ENCODE assay signal across 8 mouse cellular contexts in genomic region chr1:134704396-134705306, GRCm38 (mm10). TPM values are rescaled to one million over a fixed set of nuclear protein-coding genes. Genes with fewer than 3 reads are reported as not detected.
A peak's percentile ranks its signal among the peaks of the same experiment; 100 is the strongest.
DNase-seq lines count a peak whose midpoint lies in the region; ATAC-seq lines count a peak whose summit lies in the region.

No protein-coding gene starts in this region.

- intact Hi-C loops in left cerebral cortex, postnatal 14 days (cut with DNase I): loop anchor here (5.0 kb wide), 1 partner anchor 57 kb away; the partner anchor contains the start of gene Syt2

- H3K4me1 ChIP-seq in hindbrain, embryonic 16.5 days (ENCODE audit: control insufficient read depth, insufficient read depth, low read depth, low read length): peaks cover 21% of the 10 kb centered on the region

- H3K4me3 ChIP-seq in hindbrain, embryonic 16.5 days (ENCODE audit: low read length): no peak overlapping the region

- H3K36me3 ChIP-seq in hindbrain, embryonic 16.5 days (ENCODE audit: control insufficient read depth, insufficient read depth, low read length): no peaks in the 10 kb centered on the region

- peaks cover 7% of the 10 kb centered on the region for H3K27me3 ChIP-seq in hindbrain, embryonic 16.5 days (replicated peaks; ENCODE audit: control insufficient read depth, insufficient read depth, low read length)

- no peak overlapping the region for H3K27ac ChIP-seq in hindbrain, embryonic 16.5 days (ENCODE audit: low read depth, low read length)

- no peak overlapping the region for H3K9ac ChIP-seq in hindbrain, embryonic 16.5 days (ENCODE audit: low read depth, low read length)

- no peaks in the 10 kb centered on the region for H3K9me3 ChIP-seq in hindbrain, embryonic 16.5 days (ENCODE audit: control insufficient read depth, low read length)

- no peak for ATAC-seq in hindbrain, embryonic 16.5 days
- 0 out of 2 replicates have a peak, but pooled peaks have one; percentile 46 for ATAC-seq in megakaryocyte-erythroid progenitor cell, adult 5-6 weeks (replicated peaks; ENCODE audit: low FRiP score, low TSS enrichment, poor library complexity, severe bottlenecking)

- 32% methylated on average over 22 of the region's 22 CpGs for WGBS in hindbrain, embryonic 16.5 days

- peak overlapping the region; percentile 14; the same call in 1 of the 2 replicates for H3K4me2 ChIP-seq in hindbrain, embryonic 16.5 days (ENCODE audit: low read length)

- DNase-seq in adrenal gland, postnatal 10 days: peak; percentile 53
- no peak for DNase-seq in adrenal gland, adult 8-10 months
- DNase-seq in left cerebral cortex, postnatal 14 days (ENCODE audit: low spot score in 2 of 2): peak; percentile 43 to 50
- DNase-seq in left cerebral cortex, adult 11 months (ENCODE audit: low spot score): no peak
- DNase-seq in cerebellum, adult 9-11 months: peak; percentile 83
- DNase-seq in thymus, postnatal 25 days: peak; percentile 58

RNA-seq across cellular contexts. Expression of gene Syt2, which starts 58.2 kb away (rescaled TPM):
- total RNA-seq in adrenal gland, postnatal 10 days (2021): 1 to 10 TPM; 1.3 to 5.2 TPM
- under 1 TPM; 0.07 to 0.22 (median 0.11) TPM for total RNA-seq in adrenal gland, adult 8-10 months (2022)
- total RNA-seq in left cerebral cortex, postnatal 14 days (2021): 10 to 100 TPM; 35.2 to 36.0 TPM
- polyA plus RNA-seq in hindbrain, embryonic 16.5 days (2015; fragmentation: Nextera tagmentation; extraction: Ambion mirVana): 11.9 and 14.9 TPM in 2 replicates
- 0.33 TPM in 1 of 2 replicates, not detected in the other for total RNA-seq in megakaryocyte-erythroid progenitor cell, adult 5-6 weeks (2014; fragmentation: Nextera tagmentation)
- total RNA-seq in megakaryocyte-erythroid progenitor cell, adult 5-6 weeks (2017): 0.05 TPM in 1 of 2 replicates, not detected in the other

Comparison
In these comparisons a context has a peak if more than half of its experiments do, and no peak if none do; other contexts are left out.
1. DNase-seq: peak in adrenal gland, postnatal 10 days (single experiment), left cerebral cortex, postnatal 14 days (2 of 2), cerebellum, adult 9-11 months (single experiment) and thymus, postnatal 25 days (single experiment); none in adrenal gland, adult 8-10 months (single experiment) and left cerebral cortex, adult 11 months (single experiment).
2. RNA of gene Syt2, which starts 58.2 kb away (total RNA-seq): 35.2 to 36.0 TPM in left cerebral cortex, postnatal 14 days; 1.3 to 5.2 TPM in adrenal gland, postnatal 10 days, 0.05 to 0.33 TPM in megakaryocyte-erythroid progenitor cell, adult 5-6 weeks and 0.07 to 0.22 TPM in adrenal gland, adult 8-10 months; every median in the first group is over 4 times any median in the second.